Mouse (Mus musculus) kidney, postnatal 25 days (tissue): Measurements from ENCODE around the gene Canx.
"Not testable (repeated sequence)": the region's sequence is repeated elsewhere in the genome, so short reads cannot be mapped to it uniquely, and the experiment has no call there.

Source experiments
- DNase-seq, 2 experiments: peaks; one replicate each; pipeline ENCODE4 v3.0.0; 2021; ENCODE audit warnings: mixed read lengths in 2 of 2

Gene Canx

GRCm38 (mm10) chr11:50329378-50329777 lies 3.9 kb upstream of the Canx start:
- DNase-seq = no peak

DNA sequence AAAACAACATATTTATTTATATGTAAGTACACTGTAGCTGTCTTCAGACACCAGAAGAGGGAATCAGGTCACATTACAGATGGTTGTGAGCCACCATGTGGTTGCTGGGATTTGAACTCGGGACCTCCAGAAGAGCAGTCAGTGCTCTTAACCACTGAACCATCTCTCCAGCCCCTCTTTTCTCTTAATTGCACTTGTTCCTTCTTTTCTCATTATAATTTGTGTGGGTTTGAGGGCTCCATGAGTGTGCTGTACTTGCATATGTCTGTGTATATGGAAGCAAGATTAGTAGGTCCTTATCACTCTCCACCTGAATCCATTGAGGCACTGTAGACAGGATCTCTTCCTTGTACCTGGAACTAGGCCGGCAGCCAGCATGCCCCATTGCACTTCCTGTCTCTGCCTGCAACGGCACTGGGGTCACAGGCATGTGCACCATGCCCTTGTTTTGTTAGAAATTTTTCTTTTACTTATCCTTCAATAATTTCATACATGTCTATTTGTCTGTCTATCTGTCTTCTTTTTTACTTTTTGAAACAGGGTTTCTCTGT lies 2.7 kb upstream of the Canx start:
- no peak for DNase-seq

DNA sequence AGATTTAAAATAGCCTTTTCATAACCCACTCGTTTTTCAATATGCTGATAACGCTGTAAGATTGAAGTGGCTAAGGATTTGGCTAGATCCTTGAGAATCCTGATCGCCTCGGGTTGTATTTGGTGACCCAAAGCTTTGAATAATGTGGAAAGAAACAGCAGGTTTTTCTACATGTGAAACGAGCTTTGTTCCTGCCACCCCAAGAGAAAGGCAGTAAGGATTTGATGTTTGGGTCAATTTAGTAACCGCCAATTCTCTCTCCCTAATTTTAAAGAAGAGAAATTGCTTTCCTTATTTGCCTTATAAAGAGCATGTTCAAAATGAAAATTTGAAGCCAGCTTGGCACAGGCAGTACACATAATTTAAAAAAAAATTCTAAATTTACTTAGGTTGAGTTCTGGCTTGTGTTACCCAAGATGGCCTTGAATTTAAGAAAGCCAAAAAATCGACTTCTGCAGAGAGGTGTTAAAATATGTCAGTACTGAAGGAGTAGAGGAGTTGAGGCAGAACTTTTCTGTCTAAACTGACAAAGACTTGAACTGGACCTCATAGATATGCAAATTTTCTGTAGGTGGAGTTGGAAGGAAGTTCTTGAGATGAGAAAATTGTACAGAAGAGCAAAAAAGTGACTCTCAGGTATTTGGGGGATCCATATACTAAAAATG lies 961 bp upstream of the Canx start:
- no peak for DNase-seq

- peak in 1 of 2 experiments; percentile 54 for DNase-seq
Observed at GRCm38 (mm10) chr11:50324751-50325471, 562 bp downstream of the Canx start.

DNA sequence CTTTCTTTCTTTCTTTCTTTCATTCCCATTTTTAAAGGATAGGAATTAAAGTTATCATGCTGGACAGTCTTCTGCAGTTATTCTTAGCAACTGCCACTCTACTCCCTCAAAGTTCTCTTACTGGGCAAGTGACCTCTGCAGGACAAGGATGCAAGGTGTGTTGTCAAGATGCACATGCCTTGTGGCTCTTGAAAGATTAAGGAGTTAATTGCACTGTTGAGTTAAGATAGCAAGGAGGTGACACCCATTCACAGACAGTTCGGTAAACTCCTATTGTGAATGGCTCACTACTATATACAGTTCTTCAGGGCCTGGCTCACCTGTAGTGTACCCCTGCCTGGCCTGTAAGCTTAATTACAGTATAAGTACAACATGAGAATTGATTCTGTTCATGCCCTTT lies 1.6 kb downstream of the Canx start:
- no peak for DNase-seq

- DNase-seq = no peak
Observed at GRCm38 (mm10) chr11:50322345-50322744, 3.1 kb downstream of the Canx start.

GRCm38 (mm10) chr11:50321239-50321638 lies 4.2 kb downstream of the Canx start:
- DNase-seq = no peak

DNA sequence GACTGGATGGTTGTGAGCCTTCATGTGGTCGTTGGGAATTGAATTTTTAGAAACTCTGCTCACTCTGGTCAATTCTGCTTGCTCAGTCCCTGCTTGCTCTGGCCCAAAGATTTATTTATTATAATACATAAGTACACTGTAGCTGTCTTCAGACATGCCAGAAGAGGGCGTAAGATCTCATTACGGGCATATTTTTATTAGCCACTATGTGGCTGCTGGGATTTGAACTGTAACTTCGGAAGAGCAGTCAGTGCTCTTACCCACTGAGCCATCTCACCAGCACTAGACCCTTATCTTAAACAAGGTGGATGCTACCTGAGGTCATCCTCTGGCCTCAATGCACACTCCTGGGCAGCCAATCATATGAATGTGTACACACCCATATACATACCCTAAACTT lies 6.1 kb downstream of the Canx start:
- DNase-seq = not testable (repeated sequence)

GRCm38 (mm10) chr11:50312803-50313202 lies 12.7 kb downstream of the Canx start:
- DNase-seq = no peak

DNA sequence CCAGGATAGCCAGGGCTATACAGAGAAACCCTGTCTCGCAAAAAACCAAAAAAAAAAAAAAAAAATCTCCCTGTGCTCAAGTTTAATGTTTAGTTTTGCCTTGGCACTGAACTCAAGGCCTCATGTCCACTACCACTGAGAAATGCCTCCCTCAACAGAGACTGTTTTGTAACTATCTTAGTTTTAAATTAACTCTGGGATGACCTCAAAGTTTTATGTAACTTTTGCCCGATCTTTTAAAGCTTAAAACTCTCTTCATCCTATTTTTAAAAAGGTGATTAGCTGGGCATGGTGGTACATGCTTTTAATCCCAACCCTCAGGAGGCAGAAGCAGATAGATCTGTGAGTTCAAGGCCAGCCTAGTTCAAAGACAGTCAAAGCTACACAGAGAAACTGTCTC lies 22.1 kb downstream of the Canx start:
- DNase-seq = no peak

DNA sequence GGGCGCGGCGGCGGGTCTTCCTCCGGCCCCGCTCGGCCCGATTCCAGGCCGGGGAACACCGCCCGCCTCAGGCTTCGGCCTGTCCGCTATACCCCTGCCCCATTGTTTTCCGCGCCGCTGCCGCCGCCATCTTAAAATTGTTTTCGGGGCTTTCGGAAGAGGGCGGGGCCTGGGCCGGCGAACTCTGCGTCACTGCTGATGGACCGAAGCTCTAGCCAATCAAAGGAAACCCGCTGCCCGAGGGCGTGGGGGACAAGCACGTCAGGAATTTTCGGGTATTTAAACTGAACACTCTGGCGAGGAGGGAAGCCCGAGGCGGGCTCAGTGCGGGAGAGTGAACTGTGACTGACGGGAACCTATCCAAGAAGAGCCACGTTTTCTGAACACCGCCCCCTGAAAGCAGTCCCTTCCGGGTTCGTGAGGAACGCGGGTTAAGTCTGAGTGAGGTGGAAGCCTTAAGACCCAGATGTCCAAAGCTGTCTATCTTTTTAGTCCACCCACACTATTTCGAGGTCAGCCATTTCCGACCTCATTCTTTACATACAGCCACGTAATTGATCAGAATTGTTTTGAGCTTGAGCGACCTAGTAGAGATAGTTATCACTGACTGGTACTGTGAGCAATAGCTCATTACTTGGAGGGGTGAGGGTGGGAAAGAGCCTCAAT lies 33.1 kb downstream of the Canx start, which contains the start of gene Maml1:
Gene Maml1 (minus strand): TSS at position 122 of the 666 bp plus-strand sequence.
- peak; percentile 98 to 99 for DNase-seq

DNA sequence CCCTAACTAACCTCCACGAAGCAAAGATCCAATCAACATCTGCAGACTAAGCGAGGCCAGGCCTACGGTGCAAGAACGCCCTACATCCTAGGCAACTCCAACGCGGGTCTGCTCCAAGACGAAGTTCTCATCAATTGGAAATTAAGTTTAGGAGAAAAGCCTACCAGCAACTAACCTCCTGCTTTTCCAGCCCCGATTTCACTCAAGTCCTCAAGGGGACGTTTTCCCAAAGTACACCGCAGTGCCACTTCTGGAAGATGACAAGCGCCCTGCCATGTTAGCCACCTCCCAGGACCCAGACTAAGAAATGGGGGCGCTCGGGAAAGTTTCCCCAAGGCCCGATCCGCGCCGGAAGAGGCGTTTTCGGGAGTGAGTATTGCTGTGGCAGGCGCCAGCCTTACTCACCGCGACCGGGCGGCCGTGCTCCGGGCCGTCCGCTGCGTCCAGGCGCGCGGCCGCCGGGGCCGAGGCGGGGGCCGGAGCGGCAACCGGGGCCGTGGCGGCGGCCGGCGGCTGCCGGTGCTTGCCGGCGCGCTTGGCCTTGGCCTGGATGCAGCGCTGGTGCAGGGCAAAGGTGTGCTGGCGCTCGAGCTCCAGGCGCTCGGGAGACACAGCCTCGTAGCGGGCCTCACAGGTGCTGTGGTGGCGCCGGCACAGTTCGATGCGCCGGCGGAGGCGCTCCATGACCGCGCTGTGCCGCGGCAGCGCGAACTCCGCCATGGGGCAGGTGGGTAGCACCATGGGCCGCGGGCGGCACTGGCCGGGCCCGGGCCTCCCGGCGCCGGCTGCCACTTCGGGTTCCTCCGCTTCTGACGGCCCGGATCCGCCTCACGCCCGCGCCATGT lies 33.9 kb downstream of the Canx start:
- DNase-seq = peak; percentile 54 to 73

- no peak for DNase-seq
Observed at GRCm38 (mm10) chr11:50290486-50291225, 34.8 kb downstream of the Canx start.

GRCm38 (mm10) chr11:50286428-50286827 lies 39.0 kb downstream of the Canx start:
- DNase-seq = no peak

GRCm38 (mm10) chr11:50285696-50286095 lies 39.8 kb downstream of the Canx start:
- peak in 1 of 2 experiments; percentile 39 for DNase-seq

GRCm38 (mm10) chr11:50285263-50285662 lies 40.2 kb downstream of the Canx start:
- no peak for DNase-seq

DNA sequence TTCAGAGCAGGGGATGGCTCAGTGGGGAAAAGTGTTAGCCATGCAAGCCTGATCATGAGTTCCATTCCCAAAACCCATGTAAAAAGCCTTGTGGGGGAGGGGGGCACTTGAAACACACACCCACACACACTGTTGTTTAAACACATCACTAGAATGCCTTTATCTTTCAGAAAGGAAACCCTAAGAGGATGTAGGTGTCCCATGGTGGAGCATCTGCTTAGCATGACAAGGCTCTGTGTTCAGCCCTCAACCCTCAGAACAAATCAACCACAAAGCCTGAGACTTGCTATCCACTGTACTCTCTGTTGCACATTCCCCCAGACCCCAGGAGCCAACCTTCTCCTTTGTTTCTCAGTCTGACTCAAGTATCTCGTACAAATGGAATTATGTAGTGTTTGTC lies 45.4 kb downstream of the Canx start:
- DNase-seq = no peak

- DNase-seq = no peak
Observed at GRCm38 (mm10) chr11:50279005-50279404, 46.5 kb downstream of the Canx start.

GRCm38 (mm10) chr11:50277706-50278105 lies 47.8 kb downstream of the Canx start:
- DNase-seq = no peak

GRCm38 (mm10) chr11:50277025-50277424 lies 48.4 kb downstream of the Canx start:
- no peak for DNase-seq

DNA sequence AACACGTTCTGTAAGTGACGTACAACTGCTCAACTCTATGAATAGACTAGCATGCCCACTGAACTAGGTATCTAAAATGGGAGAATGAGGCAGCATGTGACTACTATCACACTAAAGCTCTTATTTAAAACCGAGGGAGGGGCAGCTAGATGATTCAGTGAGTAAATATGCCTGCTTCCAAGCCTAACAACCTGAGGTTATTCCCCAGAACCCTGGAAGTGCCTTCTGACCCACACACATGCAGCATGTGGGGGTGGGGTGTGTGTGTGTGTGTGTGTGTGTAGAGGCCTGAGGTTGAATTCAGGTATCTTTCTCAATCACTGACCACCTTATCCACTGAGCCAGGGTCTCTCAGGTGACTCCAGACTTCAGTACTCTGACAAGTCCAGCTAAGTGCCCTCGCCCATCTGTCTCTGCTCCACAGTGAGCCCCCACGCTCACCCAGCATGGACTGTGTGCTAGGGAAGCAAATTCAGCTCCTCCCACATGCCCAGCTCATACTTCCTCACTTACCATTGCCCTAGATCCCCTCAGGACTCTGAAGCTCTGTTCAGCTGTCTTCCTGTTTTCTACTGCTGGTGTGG lies 49.8 kb downstream of the Canx start:
- DNase-seq = no peak
